Mouse (Mus musculus): ENCODE results near the gene Gpr156. TPM values are rescaled to one million over a fixed set of nuclear protein-coding genes. Genes with fewer than 3 reads are reported as not detected.
A peak's percentile ranks its signal among the peaks of the same experiment; 100 is the strongest.

The Gpr156 gene
- polyA plus RNA-seq, 1 experiment from 2014 or later, result 1.1 TPM

DNA sequence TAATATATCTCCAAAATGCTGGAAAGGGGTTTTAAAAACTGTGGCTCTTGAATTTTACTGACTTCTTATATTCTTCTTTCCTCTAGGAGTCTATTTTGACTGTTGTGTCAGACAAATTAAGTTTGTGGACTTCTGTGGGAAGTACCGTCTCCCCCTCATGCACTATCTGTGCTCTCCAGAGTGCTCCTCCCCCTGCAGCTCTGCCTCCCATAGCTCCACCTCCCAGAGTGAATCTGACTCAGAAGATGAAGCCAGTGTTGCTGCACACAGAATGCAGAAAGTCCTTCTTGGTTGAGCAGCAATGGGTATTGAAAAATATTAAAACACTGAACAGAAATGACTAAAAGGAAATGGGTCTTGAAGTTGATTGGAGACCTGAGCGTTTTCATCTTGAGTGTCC, 35.1 kb upstream of the Gpr156 start:
- no peak overlapping the region for H3K9ac ChIP-seq
- no peaks in the 10 kb centered on the region for H3K27me3 ChIP-seq (replicated peaks)
- ATAC-seq (ENCODE audit: insufficient number of reproducible peaks, low FRiP score), result no peak
- H3K9me3 ChIP-seq (replicated peaks), result no peaks in the 10 kb centered on the region
- H3K27ac ChIP-seq (ENCODE audit: poor library complexity, severe bottlenecking), result no peak overlapping the region
- H3K36me3 ChIP-seq, result peaks cover 61% of the 10 kb centered on the region
- no peak overlapping the region for H3K4me3 ChIP-seq
- no peak overlapping the region for H3K4me2 ChIP-seq
- 56% methylated on average over 2 of the region's 2 CpGs for WGBS
- H3K4me1 ChIP-seq (replicated peaks), result peaks cover 12% of the 10 kb centered on the region

GRCm38 (mm10) chr16:37888986-37889385, 27.3 kb upstream of the Gpr156 start:
- Histone ChIP-seq H3K9me3 (replicated peaks) (no peaks in the 10 kb centered on the region), H3K27ac (ENCODE audit: poor library complexity, severe bottlenecking) (no peak overlapping the region), H3K4me1 (replicated peaks) (peaks cover 20% of the 10 kb centered on the region), H3K9ac (no peak overlapping the region), H3K36me3 (peaks cover 11% of the 10 kb centered on the region), H3K4me2 (no peak overlapping the region), H3K4me3 (no peak overlapping the region), H3K27me3 (replicated peaks) (no peaks in the 10 kb centered on the region)
- ATAC-seq (ENCODE audit: insufficient number of reproducible peaks, low FRiP score), result no peak
- WGBS, result 91% methylated on average over 3 of the region's 3 CpGs

DNA sequence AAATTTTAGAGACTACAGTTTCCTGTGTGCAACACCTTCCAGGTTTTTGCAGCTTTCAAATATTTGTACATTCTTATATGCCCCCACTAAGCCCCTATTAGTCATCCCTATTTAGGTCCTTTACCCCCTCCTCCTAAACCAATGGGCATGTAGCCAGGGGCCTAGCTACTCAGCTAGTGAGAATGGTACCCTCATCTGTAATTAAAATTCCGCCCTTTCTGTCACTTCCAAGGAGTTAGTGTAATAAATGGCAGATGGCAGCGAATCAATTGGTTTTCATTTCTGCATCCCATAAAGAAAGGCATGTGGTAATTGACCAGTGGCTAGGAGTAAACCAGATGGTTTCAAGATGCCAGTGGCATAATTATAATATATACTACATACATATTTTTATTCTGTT, 23.6 kb upstream of the Gpr156 start:
- Histone ChIP-seq H3K4me1 (replicated peaks) (peaks cover 35% of the 10 kb centered on the region), H3K27me3 (replicated peaks) (no peaks in the 10 kb centered on the region), H3K36me3 (0 out of 2 replicates have a peak, but pooled peaks cover 7% of the 10 kb centered on the region), H3K4me2 (no peak overlapping the region), H3K27ac (ENCODE audit: poor library complexity, severe bottlenecking) (peak overlapping the region; percentile 95), H3K9ac (no peak overlapping the region), H3K9me3 (replicated peaks) (no peaks in the 10 kb centered on the region), H3K4me3 (no peak overlapping the region)
- ATAC-seq (ENCODE audit: insufficient number of reproducible peaks, low FRiP score), result no peak
- 78% methylated on average over 2 of the region's 2 CpGs for WGBS

- H3K4me2 ChIP-seq, result peak overlapping the region; percentile 22
- H3K36me3 ChIP-seq, result 0 out of 2 replicates have a peak, but pooled peaks cover 7% of the 10 kb centered on the region
- H3K9me3 ChIP-seq (replicated peaks), result no peaks in the 10 kb centered on the region
- peaks cover 39% of the 10 kb centered on the region for H3K4me1 ChIP-seq (replicated peaks)
- no peak overlapping the region for H3K4me3 ChIP-seq
- 0 out of 2 replicates have a peak, but pooled peaks have one; percentile 15 for ATAC-seq (ENCODE audit: insufficient number of reproducible peaks, low FRiP score)
- no peaks in the 10 kb centered on the region for H3K27me3 ChIP-seq (replicated peaks)
- H3K9ac ChIP-seq, result 0 out of 2 replicates have a peak overlapping the region, but pooled peaks have one; percentile 22
- 31% methylated on average over 6 of the region's 6 CpGs for WGBS
- peak overlapping the region; percentile 95 for H3K27ac ChIP-seq (ENCODE audit: poor library complexity, severe bottlenecking)
Measured at GRCm38 (mm10) chr16:37893381-37893780, 22.9 kb upstream of the Gpr156 start.

DNA sequence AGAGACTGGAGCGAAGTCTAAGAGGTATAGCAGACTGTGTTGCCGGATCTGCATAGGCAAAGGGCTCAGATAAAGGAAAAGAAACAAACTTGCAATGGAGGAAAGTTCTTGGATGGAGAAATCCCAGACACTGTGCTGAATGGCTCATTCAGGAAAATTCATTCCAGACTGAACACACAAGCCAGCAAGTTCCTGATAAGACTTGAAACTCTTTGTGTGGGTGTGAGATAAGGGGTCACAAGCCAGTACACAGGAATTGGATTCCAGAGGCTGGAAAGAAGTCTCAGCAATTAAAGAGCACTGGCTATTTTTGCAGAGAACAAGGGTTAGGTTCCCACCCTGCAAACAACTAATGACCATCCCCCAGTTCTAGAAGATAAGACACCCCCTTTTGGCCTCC, 22.4 kb upstream of the Gpr156 start:
- peak overlapping the region; percentile 95 for H3K27ac ChIP-seq (ENCODE audit: poor library complexity, severe bottlenecking)
- peak overlapping the region; percentile 22 for H3K4me2 ChIP-seq
- H3K4me3 ChIP-seq, result no peak overlapping the region
- H3K27me3 ChIP-seq (replicated peaks), result no peaks in the 10 kb centered on the region
- H3K9ac ChIP-seq, result no peak overlapping the region
- WGBS, result 7% methylated on average over 2 of the region's 2 CpGs
- H3K9me3 ChIP-seq (replicated peaks), result no peaks in the 10 kb centered on the region
- peaks cover 39% of the 10 kb centered on the region for H3K4me1 ChIP-seq (replicated peaks)
- 0 out of 2 replicates have a peak, but pooled peaks cover 4% of the 10 kb centered on the region for H3K36me3 ChIP-seq
- peak; percentile 88 for ATAC-seq (ENCODE audit: insufficient number of reproducible peaks, low FRiP score)

DNA sequence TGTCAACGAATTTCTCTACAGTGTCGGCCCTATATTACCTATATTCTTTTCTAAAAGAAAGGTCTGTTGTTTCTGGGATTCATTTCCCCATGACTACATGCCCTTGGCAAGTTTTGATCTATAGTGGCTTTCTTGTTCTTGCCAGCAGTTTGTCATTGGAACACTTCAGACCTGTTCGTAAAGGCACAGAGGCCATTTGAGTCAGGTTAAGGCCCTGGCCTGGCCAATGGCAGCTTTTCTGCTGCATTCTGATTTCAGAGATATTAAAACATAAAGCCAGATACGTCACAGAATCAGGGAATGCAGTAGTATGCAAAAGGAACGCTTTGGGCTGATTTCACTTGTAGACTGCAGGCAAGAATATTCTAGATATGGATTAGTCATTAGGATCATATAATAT, 17.5 kb upstream of the Gpr156 start:
- H3K9me3 ChIP-seq (replicated peaks), result no peaks in the 10 kb centered on the region
- H3K9ac ChIP-seq, result no peak overlapping the region
- H3K36me3 ChIP-seq, result no peaks in the 10 kb centered on the region

GRCm38 (mm10) chr16:37899357-37899756, 16.9 kb upstream of the Gpr156 start:
- H3K36me3 ChIP-seq, result no peaks in the 10 kb centered on the region
- H3K9me3 ChIP-seq (replicated peaks), result no peaks in the 10 kb centered on the region
- no peak overlapping the region for H3K27ac ChIP-seq (ENCODE audit: poor library complexity, severe bottlenecking)
- no peak overlapping the region for H3K4me3 ChIP-seq
- peaks cover 19% of the 10 kb centered on the region for H3K4me1 ChIP-seq (replicated peaks)
- no peak overlapping the region for H3K9ac ChIP-seq
- H3K27me3 ChIP-seq (replicated peaks), result no peaks in the 10 kb centered on the region
- no peak for ATAC-seq (ENCODE audit: insufficient number of reproducible peaks, low FRiP score)
- 47% methylated on average over 2 of the region's 2 CpGs for WGBS
- no peak overlapping the region for H3K4me2 ChIP-seq

More for the DNA sequence above, 17.5 kb upstream of the Gpr156 start:
- ATAC-seq (ENCODE audit: insufficient number of reproducible peaks, low FRiP score), result no peak
- peaks cover 24% of the 10 kb centered on the region for H3K4me1 ChIP-seq (replicated peaks)
- WGBS, result 83% methylated on average over 5 of the region's 5 CpGs
- no peak overlapping the region for H3K4me2 ChIP-seq
- no peaks in the 10 kb centered on the region for H3K27me3 ChIP-seq (replicated peaks)
- no peak overlapping the region for H3K4me3 ChIP-seq
- H3K27ac ChIP-seq (ENCODE audit: poor library complexity, severe bottlenecking), result no peak overlapping the region

DNA sequence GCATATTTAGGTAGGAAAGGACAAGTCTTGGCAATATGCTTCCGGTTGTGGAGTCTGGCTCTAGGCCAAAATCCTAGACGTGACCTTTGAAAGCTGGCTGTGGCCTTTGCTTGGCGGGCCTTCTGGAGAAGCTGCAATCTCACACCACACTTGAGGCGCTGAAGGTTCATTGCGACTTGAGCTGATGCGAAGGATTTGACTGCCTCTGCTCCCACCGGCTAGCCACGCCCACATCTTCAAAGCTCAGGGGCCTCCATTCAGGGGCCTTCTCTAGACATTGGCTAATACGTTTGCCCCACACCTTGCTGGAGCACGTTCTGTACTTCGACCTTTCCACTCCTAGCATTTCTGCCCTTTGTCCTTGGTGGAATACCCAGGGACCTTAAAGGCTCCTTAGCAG, 15.0 kb upstream of the Gpr156 start:
- ATAC-seq (ENCODE audit: insufficient number of reproducible peaks, low FRiP score), result no peak
- Histone ChIP-seq H3K27ac (ENCODE audit: poor library complexity, severe bottlenecking) (no peak overlapping the region), H3K4me2 (no peak overlapping the region), H3K9me3 (replicated peaks) (0 out of 2 replicates have a peak, but pooled peaks cover 5% of the 10 kb centered on the region), H3K4me3 (no peak overlapping the region), H3K9ac (no peak overlapping the region), H3K4me1 (replicated peaks) (peaks cover 11% of the 10 kb centered on the region), H3K27me3 (replicated peaks) (no peaks in the 10 kb centered on the region), H3K36me3 (no peaks in the 10 kb centered on the region)
- 44% methylated on average over 11 of the region's 11 CpGs for WGBS

DNA sequence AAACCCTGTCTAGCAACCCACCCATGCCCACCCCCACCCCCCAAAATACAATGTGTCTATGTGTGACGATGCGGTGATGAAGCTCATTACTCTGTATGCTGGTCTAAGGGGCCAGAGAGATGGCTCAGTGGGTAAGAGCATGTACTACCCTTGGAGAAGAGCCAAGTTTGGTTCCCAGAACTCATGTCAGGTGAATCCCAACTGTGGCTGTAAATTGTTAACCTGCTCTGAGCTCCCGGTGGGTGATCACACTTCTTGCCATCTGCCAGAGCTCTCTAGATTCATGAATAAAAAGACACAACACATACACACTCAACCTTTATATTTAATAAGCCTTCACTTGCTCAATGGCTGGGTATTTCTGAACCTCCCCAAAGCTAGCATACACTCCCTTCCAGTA, 9.8 kb upstream of the Gpr156 start:
- Histone ChIP-seq H3K27ac (ENCODE audit: poor library complexity, severe bottlenecking) (no peak overlapping the region), H3K27me3 (replicated peaks) (0 out of 2 replicates have a peak, but pooled peaks cover 4% of the 10 kb centered on the region), H3K9ac (no peak overlapping the region), H3K4me1 (replicated peaks) (peaks cover under 1% of the 10 kb centered on the region; the same call in 1 of the 2 replicates), H3K9me3 (replicated peaks) (0 out of 2 replicates have a peak, but pooled peaks cover 5% of the 10 kb centered on the region), H3K4me2 (no peak overlapping the region), H3K36me3 (no peaks in the 10 kb centered on the region), H3K4me3 (no peak overlapping the region)
- WGBS, result 88% methylated on average over 3 of the region's 3 CpGs
- no peak for ATAC-seq (ENCODE audit: insufficient number of reproducible peaks, low FRiP score)

GRCm38 (mm10) chr16:37911086-37911485, 5.2 kb upstream of the Gpr156 start:
- no peak overlapping the region for H3K4me3 ChIP-seq
- peaks cover 21% of the 10 kb centered on the region for H3K27me3 ChIP-seq (replicated peaks)
- ATAC-seq (ENCODE audit: insufficient number of reproducible peaks, low FRiP score), result no peak
- no peaks in the 10 kb centered on the region for H3K9me3 ChIP-seq (replicated peaks)
- H3K36me3 ChIP-seq, result no peaks in the 10 kb centered on the region
- H3K9ac ChIP-seq, result no peak overlapping the region
- H3K4me1 ChIP-seq (replicated peaks), result no peaks in the 10 kb centered on the region
- no peak overlapping the region for H3K4me2 ChIP-seq
- WGBS, result 49% methylated on average over 1 of the region's 1 CpGs
- no peak overlapping the region for H3K27ac ChIP-seq (ENCODE audit: poor library complexity, severe bottlenecking)

DNA sequence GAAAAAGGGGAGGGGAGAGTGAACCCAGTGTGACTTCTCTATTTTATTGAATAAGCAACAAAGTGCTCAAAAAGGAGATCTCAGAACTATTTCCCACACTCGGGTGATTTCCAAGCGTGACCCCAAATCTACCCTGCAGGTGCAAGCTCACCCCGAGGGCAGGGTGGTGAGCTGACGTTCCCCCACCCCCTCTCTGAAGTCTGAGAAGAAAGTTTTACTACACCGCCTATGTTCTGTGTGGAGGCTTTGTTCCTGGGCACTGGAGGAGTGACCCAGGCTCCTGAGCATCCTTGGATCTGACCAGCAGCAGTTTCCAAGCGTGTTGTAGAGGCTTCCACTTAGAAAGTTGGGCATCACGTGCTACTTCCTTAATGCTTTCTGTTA, 514 bp downstream of the Gpr156 start:
- H3K9ac ChIP-seq, result no peak overlapping the region
- 26% methylated on average over 7 of the region's 7 CpGs for WGBS
- H3K9me3 ChIP-seq (replicated peaks), result no peaks in the 10 kb centered on the region; the same call in 1 of the 2 replicates
- peak overlapping the region; percentile 51 for H3K4me3 ChIP-seq
- peaks cover 16% of the 10 kb centered on the region for H3K27me3 ChIP-seq (replicated peaks)
- no peaks in the 10 kb centered on the region for H3K36me3 ChIP-seq
- H3K27ac ChIP-seq (ENCODE audit: poor library complexity, severe bottlenecking), result no peak overlapping the region
- no peaks in the 10 kb centered on the region for H3K4me1 ChIP-seq (replicated peaks)
- no peak for ATAC-seq (ENCODE audit: insufficient number of reproducible peaks, low FRiP score)
- peak overlapping the region; percentile 82 for H3K4me2 ChIP-seq

DNA sequence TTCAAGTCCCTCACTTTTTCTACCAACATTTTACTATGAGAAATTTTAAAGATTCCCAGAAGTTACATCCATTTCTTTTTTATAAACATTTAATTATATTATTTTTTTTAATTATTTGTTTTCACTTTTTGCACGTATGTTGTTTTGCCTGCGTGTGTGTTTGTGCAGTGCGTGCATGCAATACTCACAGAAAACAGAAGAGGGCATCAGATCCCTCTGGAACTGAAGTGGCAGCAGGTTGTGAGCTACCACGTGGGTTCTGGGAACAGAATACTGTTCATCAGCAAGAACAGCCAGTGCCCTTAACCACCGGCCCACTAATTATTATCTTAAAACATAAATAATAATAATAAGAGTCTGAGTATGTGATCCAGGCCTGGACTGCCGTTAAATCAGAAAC, 2.7 kb downstream of the Gpr156 start:
- H3K4me3 ChIP-seq, result no peak overlapping the region
- H3K27ac ChIP-seq (ENCODE audit: poor library complexity, severe bottlenecking), result no peak overlapping the region
- H3K4me1 ChIP-seq (replicated peaks), result no peaks in the 10 kb centered on the region
- no peaks in the 10 kb centered on the region; the same call in 1 of the 2 replicates for H3K9me3 ChIP-seq (replicated peaks)
- H3K27me3 ChIP-seq (replicated peaks), result peaks cover 16% of the 10 kb centered on the region
- WGBS, result 83% methylated on average over 6 of the region's 6 CpGs
- no peaks in the 10 kb centered on the region for H3K36me3 ChIP-seq
- ATAC-seq (ENCODE audit: insufficient number of reproducible peaks, low FRiP score), result no peak
- H3K4me2 ChIP-seq, result no peak overlapping the region
- H3K9ac ChIP-seq, result no peak overlapping the region
